Mouse (Mus musculus) adrenal gland, postnatal 4 days (tissue): Measurements from ENCODE around the gene Vmn1r89. TPM values are rescaled to one million over a fixed set of nuclear protein-coding genes. Genes with fewer than 3 reads are reported as not detected.

Source experiments
- DNase-seq, 2 experiments: peaks; one replicate each; pipeline ENCODE4 v3.0.0; 2021 to 2022; ENCODE audit warnings: low spot score in 2 of 2, mixed read lengths in 2 of 2
- long read RNA-seq, 2 experiments: library from polyadenylated mRNA; stranded (forward); transcript quantifications; one replicate each; pipeline ENCODE4 v2.0.0; 2021
- total RNA-seq, 2 experiments: library from RNA; stranded (reverse); gene quantifications; 2 replicates each; pipeline ENCODE4 v1.2.3; 2021

Vmn1r89 gene
- total RNA-seq, result not detected
- long read RNA-seq, experiment 1, result 0 reads
- long read RNA-seq, experiment 2, result 0 reads

GRCm38 (mm10) chr7:13212720-13213119 lies at the start of gene Vmn1r89:
Gene Vmn1r89 (plus strand): TSS chr7:13213020.
- DNase-seq, result no peak

GRCm38 (mm10) chr7:13260746-13261700 lies 48.2 kb downstream of the Vmn1r89 start:
- no peak for DNase-seq

GRCm38 (mm10) chr7:13263851-13264250 lies 51.0 kb downstream of the Vmn1r89 start:
- no peak for DNase-seq

- DNase-seq, result no peak
These were observed 51.6 kb downstream of the Vmn1r89 start for GRCm38 (mm10) chr7:13264396-13264795.

- no peak for DNase-seq
These were observed 56.0 kb downstream of the Vmn1r89 start for GRCm38 (mm10) chr7:13268749-13269260.

GRCm38 (mm10) chr7:13269394-13269793 lies 56.6 kb downstream of the Vmn1r89 start:
- DNase-seq, result no peak

Other genes with a start within 250 kb of the Vmn1r89 start
- 10 to 100 TPM; 12.7 to 13.5 TPM for gene Zfp324, start 247.2 kb upstream of the Vmn1r89 start, total RNA-seq
- 10 to 100 TPM in 1 of 2 experiments, 1 to 10 TPM in 1; 9.2 to 11.3 TPM for gene Zfp446, start 235.2 kb upstream of the Vmn1r89 start, total RNA-seq
- gene Slc27a5, start 214.8 kb upstream of the Vmn1r89 start, total RNA-seq, result 10 to 100 TPM in 1 of 2 experiments, under 1 TPM in 1; 0.70 to 16.3 TPM
- 100 to 1,000 TPM; 392 to 400 TPM for gene Trim28, start 213.9 kb upstream of the Vmn1r89 start, total RNA-seq
- 10 to 100 TPM; 18.4 to 18.5 TPM for gene Zbtb45, start 203.0 kb upstream of the Vmn1r89 start, total RNA-seq
- gene Chmp2a, start 178.2 kb upstream of the Vmn1r89 start, total RNA-seq, result 100 to 1,000 TPM; 181 to 189 TPM
- gene Ube2m, start 174.7 kb upstream of the Vmn1r89 start, total RNA-seq, result 100 to 1,000 TPM; 168 to 181 TPM
- 1 to 10 TPM; 5.5 to 6.0 TPM for gene Mzf1, start 158.3 kb upstream of the Vmn1r89 start, total RNA-seq
- gene Vmn1r85, start 117.8 kb upstream of the Vmn1r89 start, total RNA-seq, result not detected
- gene Vmn1r86, start 93.1 kb upstream of the Vmn1r89 start, total RNA-seq, result not detected
- gene Vmn1r87, start 72.9 kb upstream of the Vmn1r89 start, total RNA-seq, result not detected
- gene Vmn1r88, start 53.5 kb upstream of the Vmn1r89 start, total RNA-seq, result under 1 TPM; 0.08 to 0.14 TPM
- gene Lig1, start 64.3 kb downstream of the Vmn1r89 start, total RNA-seq, result 10 to 100 TPM; 51.5 to 60.6 TPM
- gene Zswim9, start 65.7 kb downstream of the Vmn1r89 start, total RNA-seq, result 10 to 100 TPM; 12.2 to 12.5 TPM
- gene Pla2g4c, start 111.6 kb downstream of the Vmn1r89 start, total RNA-seq, result 1 to 10 TPM in 1 of 2 experiments, under 1 TPM in 1; 0.42 to 1.1 TPM
- gene Cabp5, start 185.1 kb downstream of the Vmn1r89 start, total RNA-seq, result under 1 TPM; 0.28 to 0.50 TPM
- gene Bsph1, start 237.8 kb downstream of the Vmn1r89 start, total RNA-seq, result not detected